Mouse (Mus musculus): ENCODE results near the gene Mcrip1.

DNA sequence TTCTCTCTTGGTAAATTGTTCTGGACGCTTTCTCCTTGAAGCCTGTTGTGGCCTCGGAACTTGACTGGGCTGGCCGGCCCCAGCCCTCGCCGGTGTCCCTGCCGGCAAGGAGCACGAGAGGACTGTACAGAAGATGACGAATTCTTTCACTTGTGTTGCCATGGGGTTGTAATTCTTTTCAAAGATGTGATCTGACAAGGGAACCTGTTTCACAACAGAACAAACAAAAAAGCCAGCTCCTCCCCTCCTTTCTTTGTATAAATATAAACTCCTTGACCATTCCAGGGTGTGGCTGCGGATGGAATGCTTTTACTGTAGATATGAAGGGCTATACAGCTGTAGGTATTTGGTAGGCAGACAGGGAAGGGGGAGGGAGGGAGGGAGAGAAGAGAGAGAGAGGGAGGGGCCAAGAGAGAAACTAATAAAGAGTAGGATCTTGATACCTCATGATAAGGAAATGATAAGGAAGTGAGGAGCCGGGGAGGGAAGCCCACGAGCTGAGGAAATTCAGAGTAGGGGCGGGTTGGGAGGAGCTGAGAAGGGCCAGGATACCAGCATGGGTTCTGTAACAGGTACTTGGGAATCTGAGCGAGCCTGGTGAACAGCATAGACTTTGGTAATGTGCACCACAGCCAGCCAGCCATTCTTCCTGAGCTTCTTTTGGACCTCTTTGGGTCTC lies 41.8 kb downstream of the Mcrip1 start:
- TF ChIP-seq POLR2A (IDR thresholded peaks at IDR 0.05; ENCODE audit: low read depth, low read length) (no peak), CTCF (IDR thresholded peaks at IDR 0.05; ENCODE audit: extremely low read depth, insufficient read depth, insufficient read length, insufficient replicate concordance) (no peak)
